Mouse (Mus musculus): Measurements from ENCODE around the gene Arhgap24. TPM values are rescaled to one million over a fixed set of nuclear protein-coding genes. Genes with fewer than 3 reads are reported as not detected.

Gene Arhgap24
- 1.8 and 1.9 TPM in 2 replicates for polyA plus RNA-seq (2012; rRNA removed)

GRCm38 (mm10) chr5:102481215-102482211 lies at the start of gene Arhgap24:
Gene Arhgap24, plus strand, starts transcription at chr5:102481391.

Measured in liver, embryonic 14 days (tissue).